Mouse (Mus musculus) lung, embryonic 14.5 days (tissue): Measurements from ENCODE around the gene Atf7ip2. TPM values are rescaled to one million over a fixed set of nuclear protein-coding genes. Genes with fewer than 3 reads are reported as not detected.

Experiments
- ATAC-seq: fragments of 200-750 bp; cut with Nextera tagmentation; 2 replicates; pipeline ENCODE4 v1.8.0; 2017; ENCODE audit warnings: mild to moderate bottlenecking, moderate TSS enrichment, moderate library complexity; ENCODE audit not compliant: insufficient read depth
- DNase-seq: peaks from one replicate; pipeline ENCODE4 v3.0.0-alpha.2; 2015
- H3K27ac ChIP-seq: fragments of 300-500 bp; sonication (generic); 2 replicates; pipeline ENCODE4 v1.5.1; 2014; ENCODE audit warnings: low read depth, mild to moderate bottlenecking, moderate library complexity
- H3K27me3 ChIP-seq: fragments of 300-500 bp; sonication (generic); 2 replicates; pipeline ENCODE4 v1.6.1; 2014; ENCODE audit warnings: low read length, control low read depth; ENCODE audit not compliant: insufficient read depth
- H3K36me3 ChIP-seq: fragments of 300-500 bp; sonication (generic); 2 replicates; pipeline ENCODE4 v1.6.1; 2014; ENCODE audit warnings: control low read depth; ENCODE audit not compliant: insufficient read depth
- H3K4me1 ChIP-seq: fragments of 300-500 bp; sonication (generic); 2 replicates; pipeline ENCODE4 v1.6.1; 2014; ENCODE audit warnings: antibody characterized with exemption, control low read depth; ENCODE audit not compliant: insufficient read depth
- H3K4me2 ChIP-seq: fragments of 300-500 bp; sonication (generic); 2 replicates; pipeline ENCODE4 v1.6.1; 2014; ENCODE audit warnings: mild to moderate bottlenecking
- H3K4me3 ChIP-seq: fragments of 300-500 bp; sonication (generic); 2 replicates; pipeline ENCODE4 v1.5.1; 2014; ENCODE audit warnings: low read depth, low read length
- H3K9ac ChIP-seq: fragments of 300-500 bp; sonication (generic); 2 replicates; pipeline ENCODE4 v1.6.1; 2014
- H3K9me3 ChIP-seq: fragments of 300-500 bp; sonication (generic); 2 replicates; pipeline ENCODE4 v1.6.1; 2016; ENCODE audit warnings: low read depth, low read length, control low read depth
- CTCF ChIP-seq: IDR thresholded peaks from 2 replicates; pipeline ENCODE4 v1.5.1; 2016; ENCODE audit warnings: antibody characterized with exemption, low read depth
- WGBS: fragments of 180-500 bp; shearing (Covaris S2); extraction: QIAGEN DNeasy Blood & Tissue Kit; methylation state at CpG from one replicate; pipeline ENCODE4 v1.1.7; 2014; 5-methylcytosine and 5-hydroxymethylcytosine counted together
- polyA plus RNA-seq: library from polyadenylated mRNA; unstranded; fragments of >200 nt; fragmentation: Nextera tagmentation; extraction: Ambion mirVana; gene quantifications from 2 replicates; pipeline ENCODE4 v1.2.1, GENCODE M21; 2014

Atf7ip2 gene
- polyA plus RNA-seq, 1 experiment from 2014 or later: 2.5 TPM

GRCm38 (mm10) chr16:10280286-10280951 lies 87.9 kb downstream of the Atf7ip2 start:
- Histone ChIP-seq H3K4me3 (no peak overlapping the region), H3K9ac (no peak overlapping the region), H3K9me3 (no peaks in the 10 kb centered on the region), H3K27ac (no peak overlapping the region), H3K27me3 (no peaks in the 10 kb centered on the region), H3K4me1 (no peaks in the 10 kb centered on the region), H3K36me3 (0 out of 2 replicates have a peak, but pooled peaks cover 2% of the 10 kb centered on the region), H3K4me2 (no peak overlapping the region)
- WGBS: 46% methylated on average over 12 of the region's 12 CpGs
- peak; percentile 63; the same call in 1 of the 2 replicates for ATAC-seq
- peak; percentile 94 for TF ChIP-seq CTCF
- peak; percentile 94 for DNase-seq

GRCm38 (mm10) chr16:10281890-10282289 lies 89.4 kb downstream of the Atf7ip2 start:
- no peak overlapping the region for H3K4me2 ChIP-seq
- no peak overlapping the region for H3K27ac ChIP-seq
- 0 out of 2 replicates have a peak, but pooled peaks cover 2% of the 10 kb centered on the region for H3K36me3 ChIP-seq
- no peak overlapping the region for H3K4me3 ChIP-seq
- H3K27me3 ChIP-seq: no peaks in the 10 kb centered on the region
- H3K9me3 ChIP-seq: no peaks in the 10 kb centered on the region
- ATAC-seq: no peak
- 75% methylated on average over 3 of the region's 3 CpGs for WGBS
- no peak for TF ChIP-seq CTCF
- no peaks in the 10 kb centered on the region for H3K4me1 ChIP-seq
- H3K9ac ChIP-seq: no peak overlapping the region
- no peak for DNase-seq

- no peaks in the 10 kb centered on the region for H3K9me3 ChIP-seq
- no peak overlapping the region for H3K27ac ChIP-seq
- H3K27me3 ChIP-seq: no peaks in the 10 kb centered on the region
- no peaks in the 10 kb centered on the region for H3K4me1 ChIP-seq
- H3K9ac ChIP-seq: no peak overlapping the region
- H3K36me3 ChIP-seq: 0 out of 2 replicates have a peak, but pooled peaks cover 2% of the 10 kb centered on the region
- no peak overlapping the region for H3K4me3 ChIP-seq
- no peak for ATAC-seq
- WGBS: 65% methylated on average over 9 of the region's 9 CpGs
- TF ChIP-seq CTCF: no peak
- DNase-seq: peak; percentile 13
- H3K4me2 ChIP-seq: no peak overlapping the region
These were observed 94.2 kb downstream of the Atf7ip2 start for GRCm38 (mm10) chr16:10286513-10287268.

GRCm38 (mm10) chr16:10288115-10288514 lies 95.6 kb downstream of the Atf7ip2 start:
- 81% methylated on average over 6 of the region's 6 CpGs for WGBS
- TF ChIP-seq CTCF: no peak
- H3K36me3 ChIP-seq: 0 out of 2 replicates have a peak, but pooled peaks cover 2% of the 10 kb centered on the region
- no peaks in the 10 kb centered on the region for H3K27me3 ChIP-seq
- H3K4me2 ChIP-seq: no peak overlapping the region
- no peaks in the 10 kb centered on the region for H3K4me1 ChIP-seq
- H3K9me3 ChIP-seq: no peaks in the 10 kb centered on the region
- H3K27ac ChIP-seq: no peak overlapping the region
- ATAC-seq (no peak), DNase-seq (no peak)
- H3K9ac ChIP-seq: no peak overlapping the region
- no peak overlapping the region for H3K4me3 ChIP-seq

GRCm38 (mm10) chr16:10297696-10298644 lies 105.5 kb downstream of the Atf7ip2 start:
- H3K9ac ChIP-seq: no peak overlapping the region
- TF ChIP-seq CTCF: no peak
- no peak for ATAC-seq
- H3K9me3 ChIP-seq: no peaks in the 10 kb centered on the region
- no peak overlapping the region for H3K4me3 ChIP-seq
- WGBS: 84% methylated on average over 10 of the region's 10 CpGs
- no peak overlapping the region for H3K27ac ChIP-seq
- peaks cover 11% of the 10 kb centered on the region for H3K4me1 ChIP-seq
- DNase-seq: no peak
- no peaks in the 10 kb centered on the region for H3K36me3 ChIP-seq
- no peak overlapping the region for H3K4me2 ChIP-seq
- H3K27me3 ChIP-seq: no peaks in the 10 kb centered on the region

GRCm38 (mm10) chr16:10299637-10300036 lies 107.1 kb downstream of the Atf7ip2 start:
- H3K4me1 ChIP-seq: peaks cover 11% of the 10 kb centered on the region
- no peak for TF ChIP-seq CTCF
- no peaks in the 10 kb centered on the region for H3K27me3 ChIP-seq
- peak overlapping the region; percentile 81; the same call in 1 of the 2 replicates for H3K27ac ChIP-seq
- 11% methylated on average over 8 of the region's 8 CpGs for WGBS
- DNase-seq: peak; percentile 66
- ATAC-seq: peak; percentile 61
- H3K4me3 ChIP-seq: no peak overlapping the region
- H3K4me2 ChIP-seq: peak overlapping the region; percentile 25; the same call in 1 of the 2 replicates
- no peaks in the 10 kb centered on the region for H3K36me3 ChIP-seq
- H3K9ac ChIP-seq: peak overlapping the region; percentile 28; the same call in 1 of the 2 replicates
- H3K9me3 ChIP-seq: no peaks in the 10 kb centered on the region
